Mouse (Mus musculus): ENCODE results near the gene Mapkap1.
A peak's percentile ranks its signal among the peaks of the same experiment; 100 is the strongest.

Gene Mapkap1

GRCm38 (mm10) chr2:34592361-34592960, 185.9 kb downstream of the Mapkap1 start:
- no peak for DNase-seq

GRCm38 (mm10) chr2:34594001-34594400, 187.4 kb downstream of the Mapkap1 start:
- DNase-seq, result no peak

- no peak for DNase-seq
These were observed 193.2 kb downstream of the Mapkap1 start for GRCm38 (mm10) chr2:34599606-34600255.

- DNase-seq, result no peak
These were observed 194.2 kb downstream of the Mapkap1 start for GRCm38 (mm10) chr2:34600734-34601133.

GRCm38 (mm10) chr2:34602111-34602541, 195.6 kb downstream of the Mapkap1 start:
- DNase-seq, result no peak

GRCm38 (mm10) chr2:34602896-34603295, 196.3 kb downstream of the Mapkap1 start:
- no peak for DNase-seq

GRCm38 (mm10) chr2:34603653-34604214, 197.2 kb downstream of the Mapkap1 start:
- DNase-seq, result no peak

- DNase-seq, result no peak
These were observed 198.5 kb downstream of the Mapkap1 start for GRCm38 (mm10) chr2:34605040-34605439.

GRCm38 (mm10) chr2:34608917-34609316, 202.3 kb downstream of the Mapkap1 start:
- DNase-seq, result no peak

GRCm38 (mm10) chr2:34609516-34609915, 202.9 kb downstream of the Mapkap1 start:
- DNase-seq, result no peak

- DNase-seq, result no peak
These were observed 214.3 kb downstream of the Mapkap1 start for GRCm38 (mm10) chr2:34620778-34621415.

- no peak for DNase-seq
These were observed 214.9 kb downstream of the Mapkap1 start for GRCm38 (mm10) chr2:34621485-34621884.

GRCm38 (mm10) chr2:34622518-34622917, 215.9 kb downstream of the Mapkap1 start:
- DNase-seq, result peak; percentile 47

- DNase-seq, result peak; percentile 44
These were observed 216.6 kb downstream of the Mapkap1 start for GRCm38 (mm10) chr2:34623181-34623580.

GRCm38 (mm10) chr2:34624076-34624475, 217.5 kb downstream of the Mapkap1 start:
- DNase-seq, result no peak

- no peak for DNase-seq
These were observed 221.0 kb downstream of the Mapkap1 start for GRCm38 (mm10) chr2:34627328-34628226.

GRCm38 (mm10) chr2:34628903-34629540, 222.5 kb downstream of the Mapkap1 start:
- no peak for DNase-seq

- no peak for DNase-seq
These were observed 223.2 kb downstream of the Mapkap1 start for GRCm38 (mm10) chr2:34629758-34630157.

GRCm38 (mm10) chr2:34630445-34630844, 223.9 kb downstream of the Mapkap1 start:
- DNase-seq, result no peak

GRCm38 (mm10) chr2:34632051-34632450, 225.5 kb downstream of the Mapkap1 start:
- no peak for DNase-seq

GRCm38 (mm10) chr2:34635249-34636165, 228.9 kb downstream of the Mapkap1 start:
- DNase-seq, result no peak

All from cerebellum, adult 11-12 months (tissue).